Mouse (Mus musculus) liver, embryonic 11.5 days (tissue): ENCODE measurements around the gene Plekha8. TPM values are rescaled to one million over a fixed set of nuclear protein-coding genes. Genes with fewer than 3 reads are reported as not detected.

ENCODE experiments used
- ATAC-seq: fragments of 200-750 bp; cut with Nextera tagmentation; replicated peaks from 2 replicates; pipeline ENCODE4 v1.8.0; 2017; ENCODE audit warnings: moderate number of reproducible peaks, mild to moderate bottlenecking, moderate TSS enrichment, moderate library complexity; ENCODE audit not compliant: low FRiP score
- DNase-seq: peaks from one replicate; pipeline ENCODE4 v3.0.0-alpha.2; 2017; ENCODE audit warnings: low spot score
- H3K27ac ChIP-seq: fragments of 300-500 bp; sonication (generic); 2 replicates; pipeline ENCODE4 v1.5.1; 2014; ENCODE audit warnings: mild to moderate bottlenecking, low read depth, low read length, control low read depth
- H3K27me3 ChIP-seq: fragments of 300-500 bp; sonication (generic); replicated peaks from 2 replicates; pipeline ENCODE4 v1.6.1; 2014; ENCODE audit warnings: low read length, mixed read lengths; ENCODE audit not compliant: control insufficient read depth, insufficient read depth
- H3K36me3 ChIP-seq: fragments of 300-500 bp; sonication (generic); 2 replicates; pipeline ENCODE4 v1.6.1; 2014; ENCODE audit warnings: mild to moderate bottlenecking, low read length, moderate library complexity, mixed read lengths; ENCODE audit not compliant: control insufficient read depth, insufficient read depth
- H3K4me1 ChIP-seq: fragments of 300-500 bp; sonication (generic); replicated peaks from 2 replicates; pipeline ENCODE4 v1.6.1; 2014; ENCODE audit warnings: low read length, mixed read lengths; ENCODE audit not compliant: control insufficient read depth, insufficient read depth
- H3K4me2 ChIP-seq: fragments of 300-500 bp; sonication (generic); 2 replicates; pipeline ENCODE4 v1.6.1; 2014; ENCODE audit warnings: mild to moderate bottlenecking, control low read depth, moderate library complexity
- H3K4me3 ChIP-seq: fragments of 300-500 bp; sonication (generic); 2 replicates; pipeline ENCODE4 v1.5.1; 2014; ENCODE audit warnings: low read depth, low read length, control low read depth
- H3K9ac ChIP-seq: fragments of 300-500 bp; sonication (generic); 2 replicates; pipeline ENCODE4 v1.6.1; 2014; ENCODE audit warnings: low read depth, low read length, control low read depth
- H3K9me3 ChIP-seq: fragments of 300-500 bp; sonication (generic); 2 replicates; pipeline ENCODE4 v1.6.1; 2016; ENCODE audit warnings: low read length, inconsistent platforms, mixed read lengths; ENCODE audit not compliant: control insufficient read depth
- WGBS: fragments of 180-500 bp; shearing (Covaris S2); extraction: QIAGEN DNeasy Blood & Tissue Kit; methylation state at CpG from one replicate; pipeline ENCODE4 v1.1.7; 2014; 5-methylcytosine and 5-hydroxymethylcytosine counted together
- polyA plus RNA-seq: library from polyadenylated mRNA; unstranded; fragments of >200 nt; fragmentation: Nextera tagmentation; extraction: Ambion mirVana; gene quantifications from 2 replicates; pipeline ENCODE4 v1.2.1, GENCODE M21; 2014

Gene Plekha8
- polyA plus RNA-seq, 1 experiment from 2014 or later, result 7.9 TPM

DNA sequence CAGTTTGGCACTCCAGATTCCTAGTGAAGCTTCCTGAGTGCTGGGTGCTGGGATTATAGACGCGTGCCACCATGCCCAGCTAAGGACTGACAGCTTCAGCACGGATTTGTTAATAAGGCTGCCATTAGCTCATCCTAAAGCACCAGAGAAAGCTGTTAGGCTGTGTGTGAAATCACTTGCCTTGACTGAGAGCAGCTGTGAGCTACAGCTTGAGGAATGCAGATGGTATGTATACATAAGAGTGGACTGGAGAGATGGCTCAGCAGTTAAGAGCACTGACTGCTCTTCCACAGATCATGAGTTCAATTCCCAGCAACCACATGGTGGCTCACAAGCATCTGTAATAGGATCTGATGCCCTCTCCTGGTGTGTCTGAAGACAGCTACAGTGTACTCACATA lies 22.5 kb downstream of the Plekha8 start:
- Histone ChIP-seq H3K4me2 (no peak overlapping the region), H3K4me3 (no peak overlapping the region), H3K36me3 (no peaks in the 10 kb centered on the region), H3K27ac (no peak overlapping the region), H3K4me1 (no peaks in the 10 kb centered on the region), H3K27me3 (no peaks in the 10 kb centered on the region), H3K9me3 (no peaks in the 10 kb centered on the region), H3K9ac (no peak overlapping the region)
- DNase-seq (no peak), ATAC-seq (no peak)
- WGBS, result 71% methylated on average over 3 of the region's 3 CpGs

- no peak for ATAC-seq
Observed at GRCm38 (mm10) chr6:54619530-54619929, 24.6 kb downstream of the Plekha8 start.

GRCm38 (mm10) chr6:54620357-54620756 lies 25.4 kb downstream of the Plekha8 start:
- Histone ChIP-seq H3K36me3 (0 out of 2 replicates have a peak, but pooled peaks cover 2% of the 10 kb centered on the region), H3K4me1 (no peaks in the 10 kb centered on the region), H3K4me2 (no peak overlapping the region), H3K27ac (no peak overlapping the region), H3K9me3 (no peaks in the 10 kb centered on the region), H3K27me3 (no peaks in the 10 kb centered on the region), H3K4me3 (no peak overlapping the region), H3K9ac (no peak overlapping the region)
- WGBS, result 71% methylated on average over 4 of the region's 4 CpGs
- no peak for ATAC-seq
- DNase-seq, result no peak

More at GRCm38 (mm10) chr6:54619530-54619929, 24.6 kb downstream of the Plekha8 start:
- Histone ChIP-seq H3K36me3 (0 out of 2 replicates have a peak, but pooled peaks cover 2% of the 10 kb centered on the region), H3K27me3 (no peaks in the 10 kb centered on the region), H3K9ac (no peak overlapping the region), H3K4me2 (no peak overlapping the region), H3K27ac (no peak overlapping the region), H3K4me3 (no peak overlapping the region), H3K4me1 (no peaks in the 10 kb centered on the region), H3K9me3 (no peaks in the 10 kb centered on the region)
- DNase-seq, result no peak
- WGBS, result 66% methylated on average over 7 of the region's 7 CpGs

GRCm38 (mm10) chr6:54628381-54628780 lies 33.5 kb downstream of the Plekha8 start:
- ATAC-seq (no peak), DNase-seq (no peak)
- WGBS, result 85% methylated on average over 3 of the region's 3 CpGs

GRCm38 (mm10) chr6:54629734-54630133 lies 34.8 kb downstream of the Plekha8 start:
- H3K27me3 ChIP-seq, result no peaks in the 10 kb centered on the region
- DNase-seq (no peak), ATAC-seq (no peak)
- no peaks in the 10 kb centered on the region for H3K36me3 ChIP-seq
- no peak overlapping the region for H3K4me3 ChIP-seq
- H3K4me2 ChIP-seq, result no peak overlapping the region
- H3K4me1 ChIP-seq, result no peaks in the 10 kb centered on the region
- no peak overlapping the region for H3K9ac ChIP-seq
- no peaks in the 10 kb centered on the region for H3K9me3 ChIP-seq
- no peak overlapping the region for H3K27ac ChIP-seq
- 36% methylated on average over 7 of the region's 7 CpGs for WGBS

More at GRCm38 (mm10) chr6:54628381-54628780, 33.5 kb downstream of the Plekha8 start:
- no peak overlapping the region for H3K27ac ChIP-seq
- no peaks in the 10 kb centered on the region for H3K9me3 ChIP-seq
- no peaks in the 10 kb centered on the region for H3K4me1 ChIP-seq
- no peak overlapping the region for H3K4me3 ChIP-seq
- no peaks in the 10 kb centered on the region for H3K27me3 ChIP-seq
- H3K4me2 ChIP-seq, result no peak overlapping the region
- no peaks in the 10 kb centered on the region for H3K36me3 ChIP-seq
- no peak overlapping the region for H3K9ac ChIP-seq

GRCm38 (mm10) chr6:54631462-54631861 lies 36.6 kb downstream of the Plekha8 start:
- Histone ChIP-seq H3K27me3 (no peaks in the 10 kb centered on the region), H3K9ac (no peak overlapping the region), H3K4me1 (no peaks in the 10 kb centered on the region), H3K4me3 (no peak overlapping the region), H3K27ac (no peak overlapping the region), H3K9me3 (no peaks in the 10 kb centered on the region), H3K36me3 (no peaks in the 10 kb centered on the region), H3K4me2 (no peak overlapping the region)
- WGBS, result 60% methylated on average over 3 of the region's 3 CpGs
- ATAC-seq (no peak), DNase-seq (no peak)

DNA sequence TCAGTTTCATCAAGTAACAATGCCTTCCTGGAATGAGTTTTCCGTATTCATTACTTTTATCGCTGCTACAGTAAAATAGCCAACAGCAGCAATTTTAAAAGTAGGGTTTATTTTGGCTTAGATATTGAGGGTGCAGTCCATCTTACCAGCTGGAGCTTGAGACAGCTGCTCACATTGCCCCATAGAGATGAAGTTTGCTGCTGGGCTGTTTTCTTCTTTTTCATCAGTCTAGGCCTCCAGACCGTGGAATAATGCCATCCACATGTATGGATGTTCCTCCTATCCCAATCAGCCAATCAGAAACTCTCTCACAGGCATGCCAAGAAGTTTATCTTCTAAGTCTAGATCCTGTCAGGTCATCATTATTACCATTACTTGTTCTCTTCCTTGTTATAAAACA lies 45.0 kb downstream of the Plekha8 start:
- no peak for ATAC-seq
- WGBS, result 90% methylated on average over 3 of the region's 3 CpGs
- H3K9ac ChIP-seq, result no peak overlapping the region

DNA sequence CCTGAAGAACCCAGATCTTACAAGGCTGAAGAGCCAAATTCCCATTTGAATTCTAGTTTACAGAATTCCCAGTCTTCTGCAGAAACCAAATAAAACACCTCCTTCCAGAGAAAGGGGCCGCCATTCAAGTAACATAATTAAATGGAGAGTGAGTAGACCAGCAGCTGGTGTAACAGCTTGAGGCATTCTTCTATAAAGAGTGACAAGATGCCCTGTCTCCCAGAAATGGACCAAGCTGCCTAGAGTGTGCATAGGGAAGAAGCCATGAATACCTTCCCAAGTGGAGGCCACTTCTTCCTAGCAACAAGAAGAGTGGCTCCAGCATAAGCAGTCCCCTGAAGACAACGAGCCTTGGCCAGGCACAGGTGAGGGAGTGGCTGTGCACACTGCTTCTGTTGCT lies 47.0 kb downstream of the Plekha8 start:
- no peaks in the 10 kb centered on the region for H3K4me1 ChIP-seq
- no peak overlapping the region for H3K4me2 ChIP-seq
- no peaks in the 10 kb centered on the region for H3K27me3 ChIP-seq
- no peak overlapping the region for H3K4me3 ChIP-seq
- no peak overlapping the region for H3K27ac ChIP-seq
- no peak overlapping the region for H3K9ac ChIP-seq
- DNase-seq (no peak), ATAC-seq (no peak)
- WGBS, result 79% methylated on average over 2 of the region's 2 CpGs
- H3K9me3 ChIP-seq, result no peaks in the 10 kb centered on the region
- 0 out of 2 replicates have a peak, but pooled peaks cover 2% of the 10 kb centered on the region for H3K36me3 ChIP-seq

More for the DNA sequence above, 45.0 kb downstream of the Plekha8 start:
- 0 out of 2 replicates have a peak, but pooled peaks cover 2% of the 10 kb centered on the region for H3K36me3 ChIP-seq
- H3K27ac ChIP-seq, result no peak overlapping the region
- H3K27me3 ChIP-seq, result no peaks in the 10 kb centered on the region
- H3K4me2 ChIP-seq, result no peak overlapping the region
- H3K9me3 ChIP-seq, result no peaks in the 10 kb centered on the region
- H3K4me3 ChIP-seq, result no peak overlapping the region
- H3K4me1 ChIP-seq, result no peaks in the 10 kb centered on the region
- no peak for DNase-seq

DNA sequence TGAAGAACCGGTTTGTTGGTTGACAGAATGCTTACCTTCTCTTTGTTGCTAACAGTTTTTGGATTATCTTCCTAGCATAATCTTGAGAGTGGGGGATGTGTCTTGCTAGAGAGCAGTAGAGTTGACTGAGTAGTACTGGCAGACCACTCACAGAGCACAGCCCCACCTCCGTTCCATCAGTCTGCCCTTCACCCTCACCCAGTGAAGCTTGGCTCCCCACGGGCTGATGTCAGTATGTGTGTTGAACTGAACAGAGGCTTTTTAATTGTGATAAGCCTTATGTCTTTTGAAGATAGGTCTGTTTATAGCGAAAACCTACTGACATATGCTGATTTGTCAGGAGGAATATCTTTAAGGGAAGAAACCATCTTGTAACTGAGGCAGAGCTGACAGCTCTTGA lies 48.3 kb downstream of the Plekha8 start:
- no peak for DNase-seq
- Histone ChIP-seq H3K36me3 (0 out of 2 replicates have a peak, but pooled peaks cover 2% of the 10 kb centered on the region), H3K4me3 (no peak overlapping the region), H3K9ac (no peak overlapping the region), H3K9me3 (no peaks in the 10 kb centered on the region), H3K27me3 (no peaks in the 10 kb centered on the region), H3K4me1 (no peaks in the 10 kb centered on the region), H3K27ac (no peak overlapping the region), H3K4me2 (no peak overlapping the region)
- peak; percentile 39; the same call in 1 of the 2 replicates for ATAC-seq
- 51% methylated on average over 4 of the region's 4 CpGs for whole genome bisulfite sequencing
